Mouse (Mus musculus): ENCODE results near the gene H2-Eb2.

The H2-Eb2 gene

DNA sequence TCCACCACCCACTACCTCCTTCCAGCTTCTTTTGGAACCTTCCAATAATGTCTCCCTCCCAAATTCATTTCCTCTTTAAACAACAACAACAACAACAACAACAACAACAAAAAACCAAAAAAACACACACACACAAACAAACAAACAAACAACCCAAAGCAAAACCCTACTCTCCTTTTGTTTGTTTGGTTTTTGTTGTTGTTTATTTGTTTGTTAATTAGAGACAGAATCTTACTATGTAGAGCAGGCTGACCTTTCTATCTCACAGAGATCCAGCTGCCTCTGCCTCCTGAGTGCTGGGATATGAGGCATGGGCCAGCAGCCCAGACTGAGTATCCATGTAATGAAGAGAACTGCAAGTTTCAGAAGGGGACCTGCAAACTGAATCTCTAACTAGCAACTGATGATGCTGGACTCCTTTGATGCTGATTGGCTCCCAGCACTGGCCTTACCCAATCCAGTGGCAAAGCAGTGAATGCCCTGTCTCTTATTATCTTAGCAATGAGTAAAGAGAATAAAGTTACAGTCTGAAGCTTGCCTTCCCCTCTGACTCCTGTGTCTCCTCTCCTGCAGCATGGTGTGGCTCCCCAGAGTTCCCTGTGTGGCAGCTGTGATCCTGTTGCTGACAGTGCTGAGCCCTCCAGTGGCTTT, 20.0 kb upstream of the H2-Eb2 start, which contains the start of gene H2-Eb1:
TSS of gene H2-Eb1 (plus strand) at position 488 of the 651 bp plus-strand sequence.
- in situ Hi-C loops (cut with MboI, MseI) = no loop called here

DNA sequence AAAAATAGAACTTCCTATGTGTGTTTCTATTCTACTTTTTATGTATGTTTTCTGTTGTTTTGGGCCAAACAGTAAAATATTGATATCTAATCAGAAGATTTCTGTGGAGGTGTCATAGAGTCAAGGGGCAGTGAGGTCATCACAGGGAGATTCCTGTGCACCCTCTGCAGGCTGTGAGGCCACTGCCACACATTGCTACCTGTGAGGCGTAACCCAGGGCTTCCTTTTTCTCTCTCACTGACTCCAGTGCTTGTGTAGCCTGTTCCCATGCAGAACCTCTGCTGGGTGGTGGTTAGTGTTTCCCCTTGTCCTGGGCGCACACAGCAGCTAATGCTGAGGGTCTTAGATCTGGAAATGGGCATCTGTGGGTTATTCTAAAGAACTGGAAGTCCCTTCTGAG, 19.1 kb upstream of the H2-Eb2 start:
- in situ Hi-C loops (cut with MboI, MseI) = no loop called here

GRCm38 (mm10) chr17:34307216-34307615, 18.2 kb upstream of the H2-Eb2 start:
- in situ Hi-C loops (cut with MboI, MseI) = no loop called here

DNA sequence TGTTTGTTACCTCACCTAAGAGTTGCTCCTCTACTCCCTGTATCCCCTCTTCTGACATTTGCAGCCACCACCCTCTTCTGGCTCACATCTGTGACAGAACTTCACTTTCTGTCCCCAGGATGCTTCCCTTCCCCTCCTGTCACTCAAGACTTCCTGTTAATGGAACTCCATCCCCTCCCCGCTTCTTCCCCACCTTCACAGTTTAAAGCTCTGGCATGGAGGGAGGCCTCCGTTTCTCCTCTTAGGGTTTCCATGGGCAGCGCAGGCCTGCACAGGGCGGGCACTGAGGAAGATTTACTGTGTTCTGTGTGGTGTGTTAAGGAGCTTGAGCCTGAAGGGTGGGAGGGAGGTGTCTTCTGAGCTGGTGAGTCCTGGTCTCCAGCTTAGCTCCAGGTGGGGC, 17.3 kb upstream of the H2-Eb2 start:
- in situ Hi-C loops (cut with MboI, MseI) = no loop called here

GRCm38 (mm10) chr17:34309225-34309624, 16.2 kb upstream of the H2-Eb2 start:
- in situ Hi-C loops (cut with MboI, MseI) = no loop called here

GRCm38 (mm10) chr17:34309683-34310385, 15.6 kb upstream of the H2-Eb2 start:
- in situ Hi-C loops (cut with MboI, MseI) = loop anchor here (5.0 kb wide), 1 partner anchor 63 kb away; no protein-coding TSS in a partner anchor

DNA sequence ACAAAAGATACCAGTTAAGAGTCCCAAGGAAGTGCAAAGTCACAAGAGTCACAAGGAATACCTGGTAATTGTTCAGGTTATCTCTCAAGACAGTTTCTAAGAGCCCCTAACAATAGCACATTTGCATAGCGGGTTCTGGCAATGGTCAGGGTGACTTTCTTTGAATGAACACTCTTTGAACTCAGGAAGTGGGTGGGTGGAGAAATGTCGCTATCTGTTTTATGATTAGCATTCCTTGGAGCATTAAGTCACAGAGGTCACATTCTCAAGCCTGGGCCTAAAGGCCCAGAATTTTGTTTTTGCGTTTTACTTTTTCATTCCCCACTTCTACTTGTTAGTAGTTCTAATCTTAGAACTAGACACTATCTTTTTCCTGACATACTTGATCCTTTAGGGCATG, 14.9 kb upstream of the H2-Eb2 start:
- in situ Hi-C loops (cut with MboI, MseI) = loop anchor here (5.0 kb wide), 1 partner anchor 63 kb away; no protein-coding TSS in a partner anchor

GRCm38 (mm10) chr17:34312185-34312584, 13.3 kb upstream of the H2-Eb2 start:
- in situ Hi-C loops (cut with MboI, MseI) = loop anchor here (5.0 kb wide), 1 partner anchor 65 kb away; no protein-coding TSS in a partner anchor

DNA sequence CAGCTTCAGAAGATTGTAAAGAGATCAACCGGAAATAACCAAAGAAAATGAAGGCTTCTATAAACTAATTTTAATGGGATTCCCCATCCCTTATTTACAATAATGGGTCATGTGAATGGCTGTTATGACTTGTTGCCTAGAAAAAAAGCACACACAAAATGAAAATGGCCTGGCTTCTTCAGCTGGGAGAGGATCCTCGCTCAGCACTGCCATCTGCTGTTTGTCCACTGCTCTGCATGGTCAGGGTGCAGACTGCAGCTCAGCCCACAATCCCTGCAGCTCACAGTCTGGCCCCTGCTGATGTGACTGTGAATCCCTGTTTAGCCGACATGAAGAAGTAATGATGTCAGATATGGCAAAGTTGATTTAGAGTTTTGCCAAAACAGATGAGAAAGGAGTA, 12.1 kb upstream of the H2-Eb2 start:
- in situ Hi-C loops (cut with MboI, MseI) = loop anchor here (5.0 kb wide), 1 partner anchor 66 kb away; no protein-coding TSS in a partner anchor

DNA sequence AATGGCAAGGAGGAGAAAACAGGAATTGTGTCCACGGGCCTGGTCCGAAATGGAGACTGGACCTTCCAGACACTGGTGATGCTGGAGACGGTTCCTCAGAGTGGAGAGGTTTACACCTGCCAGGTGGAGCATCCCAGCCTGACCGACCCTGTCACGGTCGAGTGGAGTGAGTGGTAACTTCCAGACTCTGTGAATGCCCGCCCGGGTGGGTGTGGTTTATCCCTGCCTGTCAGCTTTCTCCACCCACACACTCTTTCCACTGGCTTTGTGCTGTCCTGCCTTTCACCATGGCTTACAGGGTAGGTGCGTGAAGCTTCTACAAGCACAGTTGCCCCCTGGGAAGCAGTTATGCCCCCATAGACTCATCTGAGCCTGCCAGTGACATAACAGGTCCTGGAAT, 11.2 kb upstream of the H2-Eb2 start:
- in situ Hi-C loops (cut with MboI, MseI) = loop anchor here (5.0 kb wide), 1 partner anchor 67 kb away; no protein-coding TSS in a partner anchor

GRCm38 (mm10) chr17:34315512-34315911, 10.0 kb upstream of the H2-Eb2 start:
- in situ Hi-C loops (cut with MboI, MseI) = no loop called here

DNA sequence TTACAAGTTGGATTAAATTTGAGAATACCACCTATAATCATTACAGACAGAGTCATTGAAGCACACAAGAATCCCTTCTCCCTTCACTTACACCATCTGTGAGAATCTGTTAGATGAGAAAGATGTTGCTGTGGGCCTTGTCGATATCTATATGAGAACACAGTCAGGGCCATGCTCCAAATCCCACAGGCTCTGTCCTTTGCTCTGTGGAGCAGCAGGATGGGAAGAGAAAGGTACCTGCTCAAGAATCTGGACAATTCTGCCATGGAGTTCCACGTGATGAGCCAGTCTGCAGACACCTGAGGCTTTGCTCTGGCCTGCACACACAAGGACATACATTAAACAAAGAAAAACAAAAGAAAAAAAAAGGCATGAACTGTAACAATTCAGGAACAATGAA, 8.8 kb upstream of the H2-Eb2 start:
- in situ Hi-C loops (cut with MboI, MseI) = no loop called here

- in situ Hi-C loops (cut with MboI, MseI) = no loop called here
These were observed 8.2 kb upstream of the H2-Eb2 start for GRCm38 (mm10) chr17:34317275-34317674.

DNA sequence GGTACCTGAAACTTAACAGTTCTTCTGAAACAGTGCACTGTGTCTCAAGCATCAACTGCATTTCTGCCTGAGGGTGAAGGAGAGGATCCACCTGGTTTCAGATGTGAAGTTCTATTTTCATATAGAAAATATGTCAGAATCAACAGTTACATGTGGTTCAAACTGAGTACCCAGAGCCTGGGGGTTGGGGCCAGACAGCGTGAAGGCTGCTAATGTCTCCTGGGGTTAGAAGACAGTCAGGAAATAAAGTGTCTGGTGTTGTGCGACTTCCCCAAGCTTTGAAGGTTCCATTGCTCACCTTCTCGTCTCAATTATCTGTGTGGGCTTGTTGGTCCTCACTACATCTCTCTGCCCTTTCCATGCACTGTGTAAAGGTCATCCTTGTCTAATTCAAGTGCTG, 908 bp downstream of the H2-Eb2 start:
- in situ Hi-C loops (cut with MboI, MseI) = no loop called here

- in situ Hi-C loops (cut with MboI, MseI) = loop anchor here in 1 of 2 experiments (10.0 kb wide), 1 partner anchor 985 kb away; no protein-coding TSS in a partner anchor
These were observed 4.3 kb downstream of the H2-Eb2 start for GRCm38 (mm10) chr17:34329807-34330206.

DNA sequence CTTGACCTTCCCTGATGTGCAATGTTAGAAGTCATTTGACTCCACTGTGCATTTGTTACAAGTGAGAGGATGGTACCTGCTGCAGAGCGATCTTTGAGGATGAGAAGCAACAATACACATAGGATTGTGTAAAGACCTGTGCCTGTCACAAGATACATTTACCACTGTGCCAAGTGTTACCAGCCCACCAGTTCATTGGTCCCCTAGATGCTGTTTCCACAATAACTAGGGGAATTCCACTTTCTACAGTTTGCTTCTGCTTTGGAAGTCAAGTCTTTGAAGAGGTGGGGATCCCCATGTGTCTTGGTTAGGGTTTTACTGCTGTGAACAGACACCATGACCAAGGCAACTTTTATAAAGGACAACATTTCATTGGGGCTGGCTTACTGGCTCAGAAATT, 5.7 kb downstream of the H2-Eb2 start:
- in situ Hi-C loops (cut with MboI, MseI) = loop anchor here in 1 of 2 experiments (10.0 kb wide), 1 partner anchor 986 kb away; no protein-coding TSS in a partner anchor

DNA sequence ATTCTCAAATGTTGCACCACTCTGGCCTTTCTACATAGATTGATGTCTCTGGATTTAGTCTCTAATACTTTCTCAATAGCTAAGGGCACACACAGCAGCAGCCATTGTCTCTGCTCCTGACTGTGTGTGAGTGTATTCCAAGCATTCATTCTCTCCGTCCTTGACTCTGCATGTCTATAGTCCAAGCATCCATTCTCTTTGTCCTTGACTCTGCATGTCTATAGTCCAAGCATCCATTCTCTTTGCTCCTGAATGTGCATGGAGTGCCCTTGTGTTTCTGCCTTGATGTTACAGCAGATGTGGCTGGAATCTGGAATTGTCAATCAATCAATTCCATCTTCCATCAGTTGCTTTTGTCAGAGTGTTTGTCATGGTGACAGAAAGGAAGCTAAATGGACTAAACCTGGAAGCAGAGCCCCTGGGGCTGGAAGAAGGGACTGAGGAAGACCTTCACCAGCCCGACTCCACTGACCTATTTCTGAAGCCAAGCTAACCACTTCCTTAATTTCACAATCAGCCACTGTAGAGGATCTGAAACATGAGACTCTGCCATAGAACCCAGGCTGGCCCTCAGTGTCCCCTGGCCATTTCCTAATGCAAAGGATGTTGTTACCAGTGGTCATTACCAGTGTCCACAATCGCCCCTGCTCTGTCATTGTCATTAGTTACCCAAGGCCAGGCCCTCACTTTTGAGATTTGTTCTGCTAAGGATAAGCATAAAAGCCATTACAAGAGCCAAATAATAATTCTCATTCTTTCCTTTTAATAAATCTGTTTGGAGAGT, 15.3 kb downstream of the H2-Eb2 start:
- in situ Hi-C loops (cut with MboI, MseI) = no loop called here

GRCm38 (mm10) chr17:34344882-34345281, 19.4 kb downstream of the H2-Eb2 start:
- in situ Hi-C loops (cut with MboI, MseI) = no loop called here

- in situ Hi-C loops (cut with MboI, MseI) = no loop called here
These were observed 20.0 kb downstream of the H2-Eb2 start for GRCm38 (mm10) chr17:34345486-34345885.

GRCm38 (mm10) chr17:34346041-34346440, 20.6 kb downstream of the H2-Eb2 start:
- in situ Hi-C loops (cut with MboI, MseI) = no loop called here

DNA sequence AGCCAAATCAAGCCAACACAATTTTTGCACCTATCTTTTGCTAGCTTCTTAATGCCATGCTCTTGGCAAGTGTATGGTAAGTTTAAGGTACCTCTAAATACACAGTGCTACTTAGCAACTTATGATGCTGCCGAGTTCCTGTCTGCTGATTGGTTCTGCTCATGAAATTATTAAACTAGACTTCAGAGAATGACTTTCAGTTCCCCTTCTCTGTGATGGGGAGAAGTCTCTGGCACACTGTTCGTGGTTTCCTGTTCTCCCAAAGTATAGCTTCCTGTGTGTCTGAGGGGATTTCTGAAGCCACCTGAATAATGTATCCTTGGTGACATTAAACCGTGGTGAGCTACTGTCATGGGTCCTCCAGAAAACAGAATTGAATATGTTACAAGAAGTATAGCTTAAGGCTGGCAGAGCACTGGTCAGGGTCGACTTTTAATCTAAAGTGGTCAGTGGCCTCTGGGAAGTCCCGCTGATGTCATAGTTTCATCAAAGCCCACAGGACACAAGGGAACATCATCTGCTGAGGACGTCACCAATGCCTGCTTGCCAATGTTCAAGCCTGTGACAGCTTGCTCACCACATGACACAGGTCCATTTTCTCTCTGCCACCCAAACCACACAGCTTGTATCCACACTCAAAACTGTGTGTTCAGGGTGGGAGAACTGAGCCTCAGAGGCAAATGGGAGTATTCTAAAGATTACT, 22.3 kb downstream of the H2-Eb2 start:
- in situ Hi-C loops (cut with MboI, MseI) = no loop called here
